Mouse (Mus musculus): ENCODE data around the gene Tgif1. TPM values are rescaled to one million over a fixed set of nuclear protein-coding genes. Genes with fewer than 3 reads are reported as not detected.

Gene Tgif1
- polyA plus RNA-seq, 1 experiment from 2014 or later: 53.0 TPM

- no peaks in the 10 kb centered on the region for H3K27me3 ChIP-seq (ENCODE audit: control insufficient read depth, insufficient read depth, low read length)
- H3K36me3 ChIP-seq (ENCODE audit: control insufficient read depth, insufficient read depth, low read length): no peaks in the 10 kb centered on the region
- DNase-seq (ENCODE audit: low spot score, missing footprints): no peak
- no peak overlapping the region for H3K4me3 ChIP-seq (ENCODE audit: low read depth, low read length)
- no peak overlapping the region for H3K9ac ChIP-seq (ENCODE audit: low read length)
- H3K4me2 ChIP-seq: no peak overlapping the region
- no peaks in the 10 kb centered on the region; the same call in 1 of the 2 replicates for H3K4me1 ChIP-seq (ENCODE audit: control insufficient read depth, insufficient read depth, low read length)
- no peak overlapping the region for H3K27ac ChIP-seq (ENCODE audit: low read depth, low read length)
- 83% methylated on average over 16 of the region's 16 CpGs for WGBS
- ATAC-seq (ENCODE audit: low FRiP score): no peak
- H3K9me3 ChIP-seq (ENCODE audit: control insufficient read depth, low read length): no peaks in the 10 kb centered on the region
These were observed 33.5 kb upstream of the Tgif1 start for GRCm38 (mm10) chr17:70886641-70887391.

- Histone ChIP-seq H3K36me3 (ENCODE audit: control insufficient read depth, insufficient read depth, low read length) (no peaks in the 10 kb centered on the region), H3K4me1 (ENCODE audit: control insufficient read depth, insufficient read depth, low read length) (peaks cover 3% of the 10 kb centered on the region; the same call in 1 of the 2 replicates), H3K27me3 (ENCODE audit: control insufficient read depth, insufficient read depth, low read length) (no peaks in the 10 kb centered on the region), H3K9ac (ENCODE audit: low read length) (no peak overlapping the region), H3K9me3 (ENCODE audit: control insufficient read depth, low read length) (no peaks in the 10 kb centered on the region), H3K27ac (ENCODE audit: low read depth, low read length) (no peak overlapping the region), H3K4me3 (ENCODE audit: low read depth, low read length) (no peak overlapping the region), H3K4me2 (no peak overlapping the region)
- peak; percentile 45 for DNase-seq (ENCODE audit: low spot score, missing footprints)
- WGBS: 80% methylated on average over 5 of the region's 5 CpGs
- ATAC-seq (ENCODE audit: low FRiP score): no peak
These were observed 32.5 kb upstream of the Tgif1 start for GRCm38 (mm10) chr17:70885868-70886267.

DNA sequence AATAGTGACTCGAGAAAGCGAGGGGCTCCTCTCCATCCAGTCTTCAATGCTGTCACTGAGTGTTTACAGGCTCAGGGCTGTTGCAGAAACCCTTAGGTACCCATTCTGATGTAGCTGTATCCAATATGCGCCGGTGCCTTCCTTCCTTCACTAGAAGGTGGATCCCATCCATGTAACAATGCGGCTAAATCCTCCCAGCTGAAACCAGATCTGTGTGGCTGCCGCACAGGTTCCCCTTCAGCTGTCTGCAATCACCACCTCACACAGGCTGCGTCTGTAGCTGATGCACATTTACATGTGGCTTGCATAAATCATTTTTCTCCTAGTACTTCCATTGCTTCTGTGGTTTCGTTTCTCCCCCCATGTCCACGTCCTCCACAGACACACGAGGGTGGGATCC, 28.6 kb upstream of the Tgif1 start:
- Histone ChIP-seq H3K9me3 (ENCODE audit: control insufficient read depth, low read length) (no peaks in the 10 kb centered on the region), H3K4me1 (ENCODE audit: control insufficient read depth, insufficient read depth, low read length) (peaks cover 3% of the 10 kb centered on the region; the same call in 1 of the 2 replicates), H3K4me3 (ENCODE audit: low read depth, low read length) (no peak overlapping the region), H3K4me2 (no peak overlapping the region), H3K27me3 (ENCODE audit: control insufficient read depth, insufficient read depth, low read length) (no peaks in the 10 kb centered on the region), H3K9ac (ENCODE audit: low read length) (no peak overlapping the region), H3K27ac (ENCODE audit: low read depth, low read length) (no peak overlapping the region), H3K36me3 (ENCODE audit: control insufficient read depth, insufficient read depth, low read length) (no peaks in the 10 kb centered on the region)
- no peak for DNase-seq (ENCODE audit: low spot score, missing footprints)
- no peak for ATAC-seq (ENCODE audit: low FRiP score)
- WGBS: 74% methylated on average over 10 of the region's 10 CpGs

- no peak overlapping the region for H3K4me2 ChIP-seq
- 14% methylated on average over 7 of the region's 7 CpGs for WGBS
- no peaks in the 10 kb centered on the region for H3K27me3 ChIP-seq (ENCODE audit: control insufficient read depth, insufficient read depth, low read length)
- H3K4me1 ChIP-seq (ENCODE audit: control insufficient read depth, insufficient read depth, low read length): peaks cover 3% of the 10 kb centered on the region; the same call in 1 of the 2 replicates
- no peaks in the 10 kb centered on the region for H3K36me3 ChIP-seq (ENCODE audit: control insufficient read depth, insufficient read depth, low read length)
- no peak overlapping the region for H3K9ac ChIP-seq (ENCODE audit: low read length)
- DNase-seq (ENCODE audit: low spot score, missing footprints) (no peak), ATAC-seq (ENCODE audit: low FRiP score) (peak; percentile 58)
- no peak overlapping the region for H3K4me3 ChIP-seq (ENCODE audit: low read depth, low read length)
- no peak overlapping the region for H3K27ac ChIP-seq (ENCODE audit: low read depth, low read length)
- no peaks in the 10 kb centered on the region for H3K9me3 ChIP-seq (ENCODE audit: control insufficient read depth, low read length)
These were observed 27.8 kb upstream of the Tgif1 start for GRCm38 (mm10) chr17:70881194-70881593.

GRCm38 (mm10) chr17:70878237-70878636, 24.9 kb upstream of the Tgif1 start:
- Histone ChIP-seq H3K27ac (ENCODE audit: low read depth, low read length) (no peak overlapping the region), H3K27me3 (ENCODE audit: control insufficient read depth, insufficient read depth, low read length) (no peaks in the 10 kb centered on the region), H3K9ac (ENCODE audit: low read length) (no peak overlapping the region), H3K4me1 (ENCODE audit: control insufficient read depth, insufficient read depth, low read length) (peaks cover 10% of the 10 kb centered on the region), H3K4me2 (no peak overlapping the region), H3K36me3 (ENCODE audit: control insufficient read depth, insufficient read depth, low read length) (no peaks in the 10 kb centered on the region), H3K9me3 (ENCODE audit: control insufficient read depth, low read length) (no peaks in the 10 kb centered on the region), H3K4me3 (ENCODE audit: low read depth, low read length) (no peak overlapping the region)
- no peak for DNase-seq (ENCODE audit: low spot score, missing footprints)
- ATAC-seq (ENCODE audit: low FRiP score): no peak

DNA sequence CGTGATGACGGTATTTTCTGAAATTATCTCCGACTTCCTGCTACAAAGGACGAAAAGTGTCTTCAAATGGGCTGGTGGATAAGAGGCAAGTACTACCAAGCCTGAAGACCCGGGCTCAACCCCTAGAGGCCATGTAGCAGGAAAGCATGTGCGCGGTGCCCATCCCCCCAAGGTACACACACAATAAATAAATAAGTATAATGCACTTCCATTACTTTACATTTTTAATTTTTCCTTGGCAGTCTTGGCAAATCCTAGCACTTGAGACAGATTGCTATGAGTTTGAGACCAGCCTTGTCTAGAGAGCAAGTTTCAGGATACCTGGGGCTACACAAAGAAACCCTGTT, 20.4 kb upstream of the Tgif1 start:
- Histone ChIP-seq H3K9me3 (ENCODE audit: control insufficient read depth, low read length) (no peaks in the 10 kb centered on the region), H3K36me3 (ENCODE audit: control insufficient read depth, insufficient read depth, low read length) (no peaks in the 10 kb centered on the region), H3K27me3 (ENCODE audit: control insufficient read depth, insufficient read depth, low read length) (no peaks in the 10 kb centered on the region), H3K27ac (ENCODE audit: low read depth, low read length) (peak overlapping the region; percentile 93), H3K4me3 (ENCODE audit: low read depth, low read length) (peak overlapping the region; percentile 6; the same call in 1 of the 2 replicates), H3K9ac (ENCODE audit: low read length) (peak overlapping the region; percentile 37; the same call in 1 of the 2 replicates), H3K4me2 (peak overlapping the region; percentile 57), H3K4me1 (ENCODE audit: control insufficient read depth, insufficient read depth, low read length) (peaks cover 22% of the 10 kb centered on the region)
- 30% methylated on average over 7 of the region's 7 CpGs for WGBS
- ATAC-seq (ENCODE audit: low FRiP score): peak; percentile 10; the same call in 1 of the 2 replicates
- DNase-seq (ENCODE audit: low spot score, missing footprints): peak; percentile 88

- Histone ChIP-seq H3K27ac (ENCODE audit: low read depth, low read length) (peak overlapping the region; percentile 93), H3K4me1 (ENCODE audit: control insufficient read depth, insufficient read depth, low read length) (peaks cover 22% of the 10 kb centered on the region), H3K27me3 (ENCODE audit: control insufficient read depth, insufficient read depth, low read length) (no peaks in the 10 kb centered on the region), H3K4me2 (peak overlapping the region; percentile 57), H3K36me3 (ENCODE audit: control insufficient read depth, insufficient read depth, low read length) (no peaks in the 10 kb centered on the region), H3K9me3 (ENCODE audit: control insufficient read depth, low read length) (no peaks in the 10 kb centered on the region), H3K4me3 (ENCODE audit: low read depth, low read length) (peak overlapping the region; percentile 6), H3K9ac (ENCODE audit: low read length) (peak overlapping the region; percentile 37)
- WGBS: 10% methylated on average over 21 of the region's 21 CpGs
- ATAC-seq (ENCODE audit: low FRiP score) (peak; percentile 61), DNase-seq (ENCODE audit: low spot score, missing footprints) (peak; percentile 95)
These were observed 19.8 kb upstream of the Tgif1 start for GRCm38 (mm10) chr17:70872936-70873777.

GRCm38 (mm10) chr17:70872094-70872929, 19.0 kb upstream of the Tgif1 start:
- peak; percentile 94 for ATAC-seq (ENCODE audit: low FRiP score)
- no peaks in the 10 kb centered on the region for H3K9me3 ChIP-seq (ENCODE audit: control insufficient read depth, low read length)
- peak overlapping the region; percentile 6 for H3K4me3 ChIP-seq (ENCODE audit: low read depth, low read length)
- no peaks in the 10 kb centered on the region for H3K36me3 ChIP-seq (ENCODE audit: control insufficient read depth, insufficient read depth, low read length)
- no peaks in the 10 kb centered on the region for H3K27me3 ChIP-seq (ENCODE audit: control insufficient read depth, insufficient read depth, low read length)
- peak overlapping the region; percentile 93 for H3K27ac ChIP-seq (ENCODE audit: low read depth, low read length)
- peak; percentile 96 for DNase-seq (ENCODE audit: low spot score, missing footprints)
- H3K4me2 ChIP-seq: peak overlapping the region; percentile 57
- peaks cover 22% of the 10 kb centered on the region for H3K4me1 ChIP-seq (ENCODE audit: control insufficient read depth, insufficient read depth, low read length)
- 5% methylated on average over 14 of the region's 14 CpGs for WGBS
- peak overlapping the region; percentile 37 for H3K9ac ChIP-seq (ENCODE audit: low read length)

Data from midbrain, embryonic 11.5 days (tissue).